In the genomic region with DNA sequence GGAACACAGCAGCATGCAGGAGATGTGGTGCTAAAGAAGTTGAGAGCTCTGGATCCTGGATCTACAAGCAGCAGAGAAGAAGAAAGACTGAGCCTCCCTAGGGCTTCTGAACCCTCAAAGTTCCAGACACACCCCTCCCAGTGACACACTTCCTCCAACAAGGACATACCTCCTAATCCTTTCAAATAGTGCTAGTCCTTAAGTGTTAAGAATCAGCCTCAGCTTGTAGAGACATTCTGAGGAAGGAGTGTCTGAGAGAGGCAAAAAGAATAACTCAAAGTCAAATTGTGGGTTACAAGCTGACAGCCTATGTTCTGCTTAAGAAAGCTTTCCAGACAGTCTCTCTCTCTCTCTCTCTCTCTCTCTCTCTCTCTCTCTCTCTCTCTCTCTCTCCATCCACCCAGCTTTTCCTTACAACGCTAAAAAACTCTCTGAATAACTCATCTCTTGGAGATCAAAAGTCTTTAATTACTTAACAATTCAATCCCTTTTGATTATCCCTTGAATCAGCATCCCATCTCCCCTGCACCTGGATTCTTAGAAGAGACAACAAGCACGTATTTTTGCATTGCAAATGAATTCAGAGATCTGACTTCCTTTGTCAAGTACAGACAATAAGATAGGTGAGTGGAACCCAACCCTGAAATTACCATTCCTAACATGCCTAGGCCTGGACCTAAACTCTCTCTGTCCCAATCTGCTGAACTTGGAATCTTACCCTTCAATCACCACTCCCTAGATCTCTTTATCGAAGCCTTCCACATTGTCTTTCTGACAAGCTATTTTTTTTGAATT, we compare ENCODE assay signal across 20 mouse cellular contexts.
DNase-seq lines count a peak whose midpoint lies in the region; ATAC-seq lines count a peak whose summit lies in the region.
"Had no signal": no experiment of that assay in that cellular context is flagged by ENCODE, and none has a peak within 500 bp of the region (broad histone marks: within the 10 kb centered on the region; RNA-seq: fewer than 3 reads in every experiment).

No protein-coding gene starts in this region.

- no peak overlapping the region for H3K4me2 ChIP-seq in heart, embryonic 12.5 days
- H3K4me2 ChIP-seq: embryonic facial prominence, embryonic 12.5 days; forebrain, embryonic 13.5 days; forebrain, embryonic 15.5 days had no signal

- no peaks in the 10 kb centered on the region for H3K4me1 ChIP-seq in heart, embryonic 12.5 days (replicated peaks)
- H3K4me1 ChIP-seq: embryonic facial prominence, embryonic 10.5 days; embryonic facial prominence, embryonic 12.5 days; forebrain, embryonic 13.5 days had no signal

- no peak overlapping the region for H3K4me3 ChIP-seq in heart, embryonic 12.5 days
- H3K4me3 ChIP-seq: embryonic facial prominence, embryonic 10.5 days; embryonic facial prominence, embryonic 12.5 days; forebrain, embryonic 13.5 days; forebrain, embryonic 15.5 days had no signal

- no peaks in the 10 kb centered on the region for H3K27me3 ChIP-seq in heart, embryonic 12.5 days (replicated peaks)
- H3K27me3 ChIP-seq: embryonic facial prominence, embryonic 12.5 days; forebrain, embryonic 13.5 days; forebrain, embryonic 15.5 days had no signal

- no peak overlapping the region for H3K27ac ChIP-seq in heart, embryonic 12.5 days (ENCODE audit: poor library complexity, severe bottlenecking)
- H3K27ac ChIP-seq: embryonic facial prominence, embryonic 10.5 days; embryonic facial prominence, embryonic 12.5 days; forebrain, embryonic 13.5 days; forebrain, embryonic 15.5 days had no signal

- no peak overlapping the region for H3K9ac ChIP-seq in heart, embryonic 12.5 days
- H3K9ac ChIP-seq: embryonic facial prominence, embryonic 12.5 days; forebrain, embryonic 13.5 days; forebrain, embryonic 15.5 days had no signal

- H3K9me3 ChIP-seq in heart, embryonic 12.5 days (replicated peaks), result no peaks in the 10 kb centered on the region
- H3K9me3 ChIP-seq: embryonic facial prominence, embryonic 10.5 days; embryonic facial prominence, embryonic 12.5 days; forebrain, embryonic 13.5 days; forebrain, embryonic 15.5 days had no signal

- WGBS in heart, embryonic 12.5 days, result 56% methylated on average over 3 of the region's 3 CpGs

- ATAC-seq in heart, embryonic 12.5 days (ENCODE audit: insufficient number of reproducible peaks, low FRiP score), result no peak
- ATAC-seq: forebrain, embryonic 13.5 days; forebrain, embryonic 15.5 days; Patski had no signal

- H3K36me3 ChIP-seq in heart, embryonic 12.5 days, result no peaks in the 10 kb centered on the region
- H3K36me3 ChIP-seq: embryonic facial prominence, embryonic 10.5 days; embryonic facial prominence, embryonic 12.5 days; forebrain, embryonic 15.5 days; G1E had no signal

- DNase-seq in ES-CJ7 (ENCODE audit: low read depth, low spot score) (peak; percentile 94), R1 (ENCODE audit: low read depth, low spot score) (peak; percentile 96), ZHBTc4 (ENCODE audit: low read depth, low spot score) (peak; percentile 91), liver (no peak)
- DNase-seq in heart, adult 8-10 months (ENCODE audit: low spot score), result no peak
- DNase-seq: adrenal gland, adult 2 months; adrenal gland, postnatal 10 days; adrenal gland, postnatal 25 days; cerebellum, adult 11-12 months; cerebellum, adult 2 months; cerebellum, adult 9-10 months; cerebellum, postnatal 10 days; cerebellum, postnatal 25 days had no signal

Comparison
In these comparisons a context has a peak if more than half of its experiments do, and no peak if none do; other contexts are left out.
1. DNase-seq: peak in ES-CJ7 (single experiment), R1 (single experiment) and ZHBTc4 (single experiment); none in liver (single experiment) and heart, adult 8-10 months (single experiment).